Mouse (Mus musculus) lung, embryonic 14.5 days (tissue): ENCODE measurements around the gene Gm37419. TPM values are rescaled to one million over a fixed set of nuclear protein-coding genes. Genes with fewer than 3 reads are reported as not detected.

Source experiments
- ATAC-seq: fragments of 200-750 bp; cut with Nextera tagmentation; 2 replicates; pipeline ENCODE4 v1.8.0; 2017; ENCODE audit warnings: mild to moderate bottlenecking, moderate TSS enrichment, moderate library complexity; ENCODE audit not compliant: insufficient read depth
- DNase-seq: peaks from one replicate; pipeline ENCODE4 v3.0.0-alpha.2; 2015
- H3K27ac ChIP-seq: fragments of 300-500 bp; sonication (generic); 2 replicates; pipeline ENCODE4 v1.5.1; 2014; ENCODE audit warnings: low read depth, mild to moderate bottlenecking, moderate library complexity
- H3K27me3 ChIP-seq: fragments of 300-500 bp; sonication (generic); 2 replicates; pipeline ENCODE4 v1.6.1; 2014; ENCODE audit warnings: low read length, control low read depth; ENCODE audit not compliant: insufficient read depth
- H3K36me3 ChIP-seq: fragments of 300-500 bp; sonication (generic); 2 replicates; pipeline ENCODE4 v1.6.1; 2014; ENCODE audit warnings: control low read depth; ENCODE audit not compliant: insufficient read depth
- H3K4me1 ChIP-seq: fragments of 300-500 bp; sonication (generic); 2 replicates; pipeline ENCODE4 v1.6.1; 2014; ENCODE audit warnings: antibody characterized with exemption, control low read depth; ENCODE audit not compliant: insufficient read depth
- H3K4me2 ChIP-seq: fragments of 300-500 bp; sonication (generic); 2 replicates; pipeline ENCODE4 v1.6.1; 2014; ENCODE audit warnings: mild to moderate bottlenecking
- H3K4me3 ChIP-seq: fragments of 300-500 bp; sonication (generic); 2 replicates; pipeline ENCODE4 v1.5.1; 2014; ENCODE audit warnings: low read depth, low read length
- H3K9ac ChIP-seq: fragments of 300-500 bp; sonication (generic); 2 replicates; pipeline ENCODE4 v1.6.1; 2014
- H3K9me3 ChIP-seq: fragments of 300-500 bp; sonication (generic); 2 replicates; pipeline ENCODE4 v1.6.1; 2016; ENCODE audit warnings: low read depth, low read length, control low read depth
- CTCF ChIP-seq: IDR thresholded peaks from 2 replicates; pipeline ENCODE4 v1.5.1; 2016; ENCODE audit warnings: antibody characterized with exemption, low read depth
- whole genome bisulfite sequencing: fragments of 180-500 bp; shearing (Covaris S2); extraction: QIAGEN DNeasy Blood & Tissue Kit; methylation state at CpG from one replicate; pipeline ENCODE4 v1.1.7; 2014; 5-methylcytosine and 5-hydroxymethylcytosine counted together
- polyA plus RNA-seq: library from polyadenylated mRNA; unstranded; fragments of >200 nt; fragmentation: Nextera tagmentation; extraction: Ambion mirVana; gene quantifications from 2 replicates; pipeline ENCODE4 v1.2.1, GENCODE M21; 2014

The Gm37419 gene
- polyA plus RNA-seq, 1 experiment from 2014 or later = not detected

DNA sequence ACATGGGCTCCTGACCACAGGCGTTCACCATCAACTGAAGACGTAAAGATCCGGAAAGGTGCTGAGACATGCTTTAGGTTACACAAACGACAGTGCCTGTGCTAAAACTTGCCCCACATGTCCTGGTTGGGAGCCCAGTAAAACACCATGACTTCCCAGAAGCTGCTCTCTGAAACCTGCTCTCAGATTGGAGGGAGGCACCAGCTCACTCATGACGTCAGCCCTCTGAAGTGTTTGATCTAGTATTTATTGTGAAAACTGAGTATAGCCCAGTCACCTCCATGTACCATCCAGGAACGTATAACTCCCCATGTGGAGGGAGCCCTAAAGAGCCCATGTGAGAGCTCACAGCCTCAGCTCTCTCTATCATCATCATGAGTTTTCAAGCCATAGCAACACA is 9.6 kb downstream of the Gm37419 start:
- Histone ChIP-seq H3K9me3 (no peaks in the 10 kb centered on the region), H3K4me2 (no peak overlapping the region), H3K27ac (no peak overlapping the region), H3K4me1 (no peaks in the 10 kb centered on the region), H3K9ac (no peak overlapping the region), H3K27me3 (no peaks in the 10 kb centered on the region), H3K4me3 (no peak overlapping the region), H3K36me3 (no peaks in the 10 kb centered on the region)
- no peak for TF ChIP-seq CTCF
- no peak for ATAC-seq
- 68% methylated on average over 6 of the region's 6 CpGs for WGBS
- no peak for DNase-seq

DNA sequence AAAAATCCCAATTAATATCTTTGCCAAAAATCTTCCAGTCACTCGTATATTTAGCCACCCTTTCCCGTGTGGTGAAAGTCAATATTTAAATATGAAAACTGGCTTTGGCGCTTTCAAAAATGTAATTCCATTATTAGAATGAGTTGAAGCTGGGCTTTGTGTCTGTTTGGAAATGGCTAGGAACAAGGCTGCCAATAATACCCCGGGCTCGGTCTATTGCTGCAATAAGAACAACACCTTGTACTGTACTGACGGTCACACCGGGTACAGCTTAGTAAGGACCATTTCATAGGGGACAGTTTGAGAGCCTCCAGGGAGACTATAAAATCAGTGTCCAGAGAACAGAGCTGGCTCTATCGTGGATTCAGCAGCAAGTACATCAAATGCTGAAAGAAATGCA is 17.6 kb downstream of the Gm37419 start:
- 77% methylated on average over 8 of the region's 8 CpGs for WGBS
- no peak overlapping the region for H3K27ac ChIP-seq

DNA sequence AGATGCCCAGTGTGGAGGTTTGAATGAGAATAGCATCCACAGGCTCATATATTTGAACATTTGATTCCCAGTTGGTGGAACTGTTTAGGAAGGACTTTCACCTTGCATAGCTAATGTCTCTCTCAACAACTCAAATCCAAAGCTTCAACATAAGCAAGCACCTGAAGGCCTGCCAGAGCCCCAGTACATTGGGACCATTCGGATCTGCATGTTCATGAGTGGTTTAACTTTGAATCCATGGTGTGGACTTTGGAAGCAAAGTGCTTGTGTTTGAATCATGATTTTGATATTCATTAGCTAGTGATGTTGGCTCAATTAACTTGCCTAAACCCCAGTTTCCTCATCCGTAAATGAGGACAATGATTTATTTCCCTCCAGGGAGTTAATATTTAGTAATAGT is 21.6 kb downstream of the Gm37419 start:
- Histone ChIP-seq H3K9me3 (no peaks in the 10 kb centered on the region), H3K4me3 (no peak overlapping the region), H3K9ac (no peak overlapping the region), H3K36me3 (no peaks in the 10 kb centered on the region), H3K4me2 (no peak overlapping the region), H3K27me3 (no peaks in the 10 kb centered on the region), H3K4me1 (no peaks in the 10 kb centered on the region), H3K27ac (no peak overlapping the region)
- no peak for TF ChIP-seq CTCF
- no peak for ATAC-seq
- DNase-seq = no peak
- 94% methylated on average over 2 of the region's 2 CpGs for WGBS

More for the DNA sequence above, 17.6 kb downstream of the Gm37419 start:
- no peak overlapping the region for H3K4me3 ChIP-seq
- ATAC-seq (no peak), DNase-seq (no peak)
- no peaks in the 10 kb centered on the region for H3K9me3 ChIP-seq
- no peak for TF ChIP-seq CTCF
- H3K4me1 ChIP-seq = no peaks in the 10 kb centered on the region
- H3K27me3 ChIP-seq = no peaks in the 10 kb centered on the region
- no peaks in the 10 kb centered on the region for H3K36me3 ChIP-seq
- H3K9ac ChIP-seq = no peak overlapping the region
- H3K4me2 ChIP-seq = no peak overlapping the region

DNA sequence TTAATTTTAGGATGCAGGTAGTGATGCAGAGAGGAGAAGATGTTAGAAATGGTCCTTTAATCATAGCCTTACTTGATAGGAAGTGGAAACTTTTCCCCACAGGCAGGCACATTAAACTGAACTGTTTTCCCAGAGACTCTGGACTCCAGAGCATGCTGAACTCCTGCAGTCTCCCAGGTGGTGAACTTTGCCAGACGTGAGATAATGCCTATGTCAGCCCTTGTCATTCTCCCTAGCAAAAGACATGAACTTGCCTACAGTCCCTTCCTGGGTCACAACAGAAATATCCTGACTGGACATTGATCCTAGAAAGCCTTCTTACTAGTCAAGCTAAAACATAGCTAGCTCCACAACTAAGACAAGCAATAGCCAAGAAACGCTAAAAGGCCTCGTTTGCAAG is 23.0 kb downstream of the Gm37419 start:
- no peak overlapping the region for H3K27ac ChIP-seq
- H3K9me3 ChIP-seq = no peaks in the 10 kb centered on the region
- H3K27me3 ChIP-seq = no peaks in the 10 kb centered on the region
- H3K4me2 ChIP-seq = no peak overlapping the region
- H3K36me3 ChIP-seq = no peaks in the 10 kb centered on the region
- no peak for DNase-seq
- H3K9ac ChIP-seq = no peak overlapping the region
- no peak for ATAC-seq
- no peaks in the 10 kb centered on the region for H3K4me1 ChIP-seq
- 77% methylated on average over 3 of the region's 3 CpGs for WGBS
- H3K4me3 ChIP-seq = no peak overlapping the region
- TF ChIP-seq CTCF = no peak

DNA sequence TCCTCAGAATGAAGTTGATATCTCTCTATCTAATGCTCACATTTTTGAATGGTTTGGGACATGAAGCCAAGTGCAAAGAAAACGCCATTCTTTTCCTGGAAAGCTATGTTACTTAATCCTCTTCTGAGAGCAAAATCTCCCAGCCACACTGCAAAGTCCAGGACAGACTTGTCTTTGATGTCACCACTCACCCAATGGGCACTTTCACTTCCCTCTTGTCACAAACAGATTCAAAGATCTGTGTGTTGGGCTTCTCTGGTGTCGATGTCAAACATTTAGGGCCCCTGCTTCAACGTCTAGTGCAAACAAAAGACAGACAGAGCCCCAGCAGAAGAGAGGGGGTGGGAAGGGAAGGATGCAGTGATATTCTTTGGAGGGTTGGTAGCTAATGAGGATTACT is 23.8 kb downstream of the Gm37419 start:
- Histone ChIP-seq H3K9ac (no peak overlapping the region), H3K4me3 (no peak overlapping the region), H3K27ac (no peak overlapping the region), H3K4me1 (no peaks in the 10 kb centered on the region), H3K9me3 (no peaks in the 10 kb centered on the region), H3K27me3 (no peaks in the 10 kb centered on the region), H3K4me2 (no peak overlapping the region), H3K36me3 (no peaks in the 10 kb centered on the region)
- WGBS = 20% methylated on average over 3 of the region's 3 CpGs
- TF ChIP-seq CTCF = no peak
- DNase-seq = peak; percentile 8
- ATAC-seq = no peak

DNA sequence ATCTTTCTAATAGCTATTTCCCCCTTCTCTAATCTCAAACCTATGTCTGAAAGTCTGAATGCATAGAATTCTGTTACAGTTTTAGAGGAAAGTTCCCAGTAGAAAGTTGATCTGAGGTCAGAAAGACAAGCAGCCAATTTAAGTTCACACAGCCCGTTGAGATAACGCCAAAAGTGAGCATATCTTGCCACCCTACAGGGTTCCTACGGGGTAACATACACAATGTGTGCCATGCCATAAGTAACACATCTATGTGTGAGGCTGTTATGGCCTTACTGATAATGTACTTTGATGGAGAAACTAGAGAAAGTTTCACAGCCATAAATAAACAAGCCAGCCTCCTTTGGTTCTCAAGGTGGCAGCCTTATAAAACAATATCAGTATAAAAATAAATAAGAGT is 26.1 kb downstream of the Gm37419 start:
- Histone ChIP-seq H3K36me3 (no peaks in the 10 kb centered on the region), H3K27ac (no peak overlapping the region), H3K9ac (no peak overlapping the region), H3K9me3 (no peaks in the 10 kb centered on the region), H3K4me3 (no peak overlapping the region), H3K4me1 (no peaks in the 10 kb centered on the region), H3K4me2 (no peak overlapping the region), H3K27me3 (no peaks in the 10 kb centered on the region)
- DNase-seq (no peak), ATAC-seq (no peak)
- no peak for TF ChIP-seq CTCF
- 34% methylated on average over 3 of the region's 3 CpGs for WGBS

DNA sequence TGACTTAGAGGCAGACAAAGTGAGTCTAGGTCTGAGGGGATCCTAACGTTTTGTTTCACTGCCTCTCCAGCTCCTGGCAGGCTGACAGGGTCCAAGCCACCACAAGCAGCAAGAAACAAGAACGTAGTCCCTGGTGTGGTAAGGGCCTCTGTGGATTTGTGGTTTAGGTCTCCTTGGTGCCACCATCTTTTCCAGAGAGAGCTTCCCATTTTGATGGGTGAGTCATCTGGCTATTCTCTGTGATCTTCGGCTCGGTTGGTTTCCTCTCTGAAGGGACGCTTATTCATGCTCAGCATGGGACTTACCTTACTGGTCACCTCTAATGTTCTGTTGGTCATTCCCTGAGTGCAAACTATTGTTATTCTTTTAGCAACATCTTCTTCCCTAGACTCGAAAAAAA is 28.0 kb downstream of the Gm37419 start:
- no peak overlapping the region for H3K4me3 ChIP-seq
- ATAC-seq (no peak), DNase-seq (no peak)
- H3K9ac ChIP-seq = no peak overlapping the region
- H3K4me2 ChIP-seq = no peak overlapping the region
- TF ChIP-seq CTCF = no peak
- no peaks in the 10 kb centered on the region for H3K9me3 ChIP-seq
- H3K36me3 ChIP-seq = no peaks in the 10 kb centered on the region
- 61% methylated on average over 6 of the region's 6 CpGs for WGBS
- no peak overlapping the region for H3K27ac ChIP-seq
- H3K4me1 ChIP-seq = no peaks in the 10 kb centered on the region
- H3K27me3 ChIP-seq = no peaks in the 10 kb centered on the region

DNA sequence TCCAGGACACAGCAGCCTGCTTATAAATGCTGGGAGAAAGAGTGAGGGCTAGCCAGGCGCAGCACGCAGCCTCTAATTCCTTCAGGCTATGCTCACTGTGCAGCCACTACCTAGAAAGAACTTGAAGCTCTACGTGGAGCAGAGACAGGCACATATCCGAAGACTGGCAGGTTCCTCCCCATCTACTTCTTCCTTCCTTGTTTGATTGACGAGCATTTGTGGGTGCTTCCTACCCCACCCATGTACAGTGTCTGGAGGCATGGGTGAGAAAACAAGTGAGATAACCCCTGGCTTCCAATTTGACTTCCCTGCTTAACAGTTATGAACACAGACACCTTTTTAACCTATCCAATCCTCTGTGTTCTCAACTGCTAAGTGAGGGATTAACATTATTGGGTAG is 28.5 kb downstream of the Gm37419 start:
- H3K9me3 ChIP-seq = no peaks in the 10 kb centered on the region
- DNase-seq (no peak), ATAC-seq (no peak)
- no peaks in the 10 kb centered on the region for H3K36me3 ChIP-seq
- no peak overlapping the region for H3K27ac ChIP-seq
- no peak overlapping the region for H3K4me3 ChIP-seq
- no peak for TF ChIP-seq CTCF
- H3K4me1 ChIP-seq = no peaks in the 10 kb centered on the region
- no peaks in the 10 kb centered on the region for H3K27me3 ChIP-seq
- H3K4me2 ChIP-seq = no peak overlapping the region
- no peak overlapping the region for H3K9ac ChIP-seq
- WGBS = 67% methylated on average over 5 of the region's 5 CpGs
